Mouse (Mus musculus): Measurements from ENCODE around the gene Hhat. TPM values are rescaled to one million over a fixed set of nuclear protein-coding genes. Genes with fewer than 3 reads are reported as not detected.

Hhat gene
- polyA plus RNA-seq, 1 experiment, result 0.39 TPM

GRCm38 (mm10) chr1:192522376-192523178, 248.4 kb downstream of the Hhat start:
- TF ChIP-seq POLR2A (IDR thresholded peaks at IDR 0.05; ENCODE audit: borderline replicate concordance, low read depth, low read length) (no peak), CTCF (IDR thresholded peaks at IDR 0.05; ENCODE audit: low read depth, low read length) (no peak)
- Histone ChIP-seq H3K4me1 (ENCODE audit: control insufficient read depth, insufficient read depth, low read length) (peaks cover 3% of the 10 kb centered on the region; the same call in 1 of the 2 replicates), H3K4me3 (ENCODE audit: insufficient read depth, low read length) (no peak overlapping the region), H3K27ac (ENCODE audit: insufficient read depth, low read depth, low read length) (no peak overlapping the region)

- TF ChIP-seq POLR2A (IDR thresholded peaks at IDR 0.05; ENCODE audit: borderline replicate concordance, low read depth, low read length) (no peak), CTCF (IDR thresholded peaks at IDR 0.05; ENCODE audit: low read depth, low read length) (no peak)
- Histone ChIP-seq H3K4me1 (ENCODE audit: control insufficient read depth, insufficient read depth, low read length) (peaks cover 3% of the 10 kb centered on the region; the same call in 1 of the 2 replicates), H3K27ac (ENCODE audit: insufficient read depth, low read depth, low read length) (no peak overlapping the region), H3K4me3 (ENCODE audit: insufficient read depth, low read length) (no peak overlapping the region)
Observed at GRCm38 (mm10) chr1:192520836-192521435, 250.1 kb downstream of the Hhat start.

- TF ChIP-seq CTCF (IDR thresholded peaks at IDR 0.05; ENCODE audit: low read depth, low read length) (no peak), POLR2A (IDR thresholded peaks at IDR 0.05; ENCODE audit: borderline replicate concordance, low read depth, low read length) (no peak)
- H3K27ac ChIP-seq (ENCODE audit: insufficient read depth, low read depth, low read length), result no peak overlapping the region
- H3K4me1 ChIP-seq (ENCODE audit: control insufficient read depth, insufficient read depth, low read length), result no peaks in the 10 kb centered on the region
- no peak overlapping the region for H3K4me3 ChIP-seq (ENCODE audit: insufficient read depth, low read length)
Observed at GRCm38 (mm10) chr1:192519713-192520112, 251.3 kb downstream of the Hhat start.

- H3K27ac ChIP-seq (ENCODE audit: insufficient read depth, low read depth, low read length), result no peak overlapping the region
- peaks cover 13% of the 10 kb centered on the region for H3K4me1 ChIP-seq (ENCODE audit: control insufficient read depth, insufficient read depth, low read length)
- TF ChIP-seq POLR2A (IDR thresholded peaks at IDR 0.05; ENCODE audit: borderline replicate concordance, low read depth, low read length) (no peak), CTCF (IDR thresholded peaks at IDR 0.05; ENCODE audit: low read depth, low read length) (no peak)
- H3K4me3 ChIP-seq (ENCODE audit: insufficient read depth, low read length), result no peak overlapping the region
Observed at GRCm38 (mm10) chr1:192515373-192515772, 255.7 kb downstream of the Hhat start.

- Histone ChIP-seq H3K27ac (ENCODE audit: insufficient read depth, low read depth, low read length) (peak overlapping the region; percentile 45), H3K4me3 (ENCODE audit: insufficient read depth, low read length) (no peak overlapping the region), H3K4me1 (ENCODE audit: control insufficient read depth, insufficient read depth, low read length) (peaks cover 13% of the 10 kb centered on the region)
- TF ChIP-seq POLR2A (IDR thresholded peaks at IDR 0.05; ENCODE audit: borderline replicate concordance, low read depth, low read length) (no peak), CTCF (IDR thresholded peaks at IDR 0.05; ENCODE audit: low read depth, low read length) (no peak)
Observed at GRCm38 (mm10) chr1:192512821-192513220, 258.2 kb downstream of the Hhat start.

- H3K4me3 ChIP-seq (ENCODE audit: insufficient read depth, low read length), result no peak overlapping the region
Observed at GRCm38 (mm10) chr1:192503651-192504050, 267.4 kb downstream of the Hhat start.

GRCm38 (mm10) chr1:192502835-192503234, 268.2 kb downstream of the Hhat start:
- no peak overlapping the region for H3K4me3 ChIP-seq (ENCODE audit: insufficient read depth, low read length)
- H3K4me1 ChIP-seq (ENCODE audit: control insufficient read depth, insufficient read depth, low read length), result peaks cover 4% of the 10 kb centered on the region; the same call in 1 of the 2 replicates
- H3K27ac ChIP-seq (ENCODE audit: insufficient read depth, low read depth, low read length), result no peak overlapping the region
- no peak for TF ChIP-seq POLR2A (IDR thresholded peaks at IDR 0.05; ENCODE audit: borderline replicate concordance, low read depth, low read length)
- TF ChIP-seq CTCF (IDR thresholded peaks at IDR 0.05; ENCODE audit: low read depth, low read length), result no peak

More at GRCm38 (mm10) chr1:192503651-192504050, 267.4 kb downstream of the Hhat start:
- no peak for TF ChIP-seq CTCF (IDR thresholded peaks at IDR 0.05; ENCODE audit: low read depth, low read length)
- no peak for TF ChIP-seq POLR2A (IDR thresholded peaks at IDR 0.05; ENCODE audit: borderline replicate concordance, low read depth, low read length)
- Histone ChIP-seq H3K27ac (ENCODE audit: insufficient read depth, low read depth, low read length) (no peak overlapping the region), H3K4me1 (ENCODE audit: control insufficient read depth, insufficient read depth, low read length) (peaks cover 4% of the 10 kb centered on the region; the same call in 1 of the 2 replicates)

- H3K4me1 ChIP-seq (ENCODE audit: control insufficient read depth, insufficient read depth, low read length), result peaks cover 4% of the 10 kb centered on the region; the same call in 1 of the 2 replicates
- H3K27ac ChIP-seq (ENCODE audit: insufficient read depth, low read depth, low read length), result no peak overlapping the region
- H3K4me3 ChIP-seq (ENCODE audit: insufficient read depth, low read length), result no peak overlapping the region
- TF ChIP-seq CTCF (IDR thresholded peaks at IDR 0.05; ENCODE audit: low read depth, low read length) (no peak), POLR2A (IDR thresholded peaks at IDR 0.05; ENCODE audit: borderline replicate concordance, low read depth, low read length) (no peak)
Observed at GRCm38 (mm10) chr1:192502016-192502415, 269.0 kb downstream of the Hhat start.

GRCm38 (mm10) chr1:192497505-192497904, 273.5 kb downstream of the Hhat start:
- H3K27ac ChIP-seq (ENCODE audit: insufficient read depth, low read depth, low read length), result no peak overlapping the region
- H3K4me3 ChIP-seq (ENCODE audit: insufficient read depth, low read length), result no peak overlapping the region
- TF ChIP-seq CTCF (IDR thresholded peaks at IDR 0.05; ENCODE audit: low read depth, low read length) (no peak), POLR2A (IDR thresholded peaks at IDR 0.05; ENCODE audit: borderline replicate concordance, low read depth, low read length) (no peak)
- peaks cover 4% of the 10 kb centered on the region; the same call in 1 of the 2 replicates for H3K4me1 ChIP-seq (ENCODE audit: control insufficient read depth, insufficient read depth, low read length)

Data from bone marrow macrophage, adult 2 months (primary cell).